ENCODE assay signal across 26 mouse cellular contexts in the genomic region with DNA sequence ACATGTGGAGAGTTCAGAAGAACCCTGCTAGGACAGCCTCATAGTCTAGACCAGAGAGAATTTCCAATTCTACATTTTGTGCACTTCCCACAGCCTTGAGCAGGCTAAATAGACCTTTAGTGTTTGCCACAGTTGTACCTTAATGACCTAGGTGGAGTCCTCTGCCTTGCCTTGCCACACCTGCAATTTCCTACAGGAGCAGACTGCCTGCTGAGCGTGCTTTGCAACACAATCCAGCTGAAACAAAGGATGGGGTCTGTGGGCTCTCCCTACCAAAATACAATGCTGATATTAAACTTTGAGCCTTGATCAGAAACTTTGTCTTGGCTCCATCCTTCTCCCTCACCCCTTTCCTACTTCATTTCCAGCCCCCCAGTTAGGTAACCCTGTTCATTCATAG.
DNase-seq lines count a peak whose midpoint lies in the region; ATAC-seq and TF ChIP-seq lines count a peak whose summit lies in the region.
"Had no signal": no experiment of that assay in that cellular context is flagged by ENCODE, and none has a peak within 500 bp of the region (broad histone marks: within the 10 kb centered on the region; RNA-seq: fewer than 3 reads in every experiment).

No protein-coding gene starts in this region.

- no peak for ATAC-seq in forebrain, embryonic 12.5 days (ENCODE audit: low FRiP score)
- no peak for ATAC-seq in heart, embryonic 11.5 days (replicated peaks; ENCODE audit: insufficient number of reproducible peaks, low FRiP score, low TSS enrichment)
- no peak for ATAC-seq in lung, postnatal 0 days
- ATAC-seq: activated CD4-positive, CD25-positive, alpha-beta regulatory T cell, adult 4 months; CD4-positive, CD25-positive, alpha-beta regulatory T cell, adult 4 months; forebrain, embryonic 13.5 days; forebrain, embryonic 15.5 days; forebrain, postnatal 0 days had no signal

- in situ Hi-C loops in ES-E14 (cut with MboI; ENCODE audit: low sequenced_read_pairs in 2 of 2, unreplicated experiment in 2 of 2), result no loop called here

- H3K9me3 ChIP-seq in ES-Bruce4 (replicated peaks; ENCODE audit: control insufficient read depth, insufficient read depth, low read length, poor library complexity, severe bottlenecking) (no peaks in the 10 kb centered on the region; the same call in 1 of the 2 replicates), ES-E14 (ENCODE audit: control insufficient read depth, insufficient read depth, low read depth, low read length) (no peaks in the 10 kb centered on the region)
- H3K9me3 ChIP-seq in forebrain, embryonic 12.5 days, result no peaks in the 10 kb centered on the region
- no peaks in the 10 kb centered on the region for H3K9me3 ChIP-seq in heart, embryonic 11.5 days (replicated peaks; ENCODE audit: control insufficient read depth, low read length)
- no peaks in the 10 kb centered on the region for H3K9me3 ChIP-seq in lung, postnatal 0 days (ENCODE audit: low read length)
- H3K9me3 ChIP-seq: embryonic facial prominence, embryonic 13.5 days; embryonic facial prominence, embryonic 15.5 days; forebrain, embryonic 10.5 days; forebrain, embryonic 13.5 days; forebrain, embryonic 15.5 days had no signal

- DNase-seq in ES-E14 (ENCODE audit: low read depth, low spot score) (peak; percentile 39), WW6 (ENCODE audit: low read depth, low spot score) (peak; percentile 13)
- DNase-seq in lung, postnatal 0 days (ENCODE audit: low spot score), result no peak
- DNase-seq: adrenal gland, adult 8-10 months; adrenal gland, postnatal 14 days; adrenal gland, postnatal 36 days; B cell, adult 2 months; cerebellum, adult 18-20 months; cerebellum, adult 8-10 months; cerebellum, adult 9-11 months; cerebellum, postnatal 14 days; cerebellum, postnatal 36 days; embryo, embryonic 11 days; forebrain, postnatal 0 days had no signal

- WGBS in forebrain, embryonic 12.5 days, result 38% methylated on average over 1 of the region's 1 CpGs
- 62% methylated on average over 1 of the region's 1 CpGs for WGBS in heart, embryonic 11.5 days (ENCODE audit: insufficient replicate concordance)
- 42% methylated on average over 1 of the region's 1 CpGs for WGBS in lung, postnatal 0 days

- TF ChIP-seq EP300 in ES-Bruce4 (IDR thresholded peaks at IDR 0.05; ENCODE audit: insufficient read depth, low read depth, low read length), result peak; percentile 91
- no peak for TF ChIP-seq EP300 in lung, postnatal 0 days (IDR thresholded peaks at IDR 0.05)

- no peak overlapping the region for H3K4me3 ChIP-seq in ES-Bruce4 (ENCODE audit: low read depth, low read length)
- H3K4me3 ChIP-seq in ES-E14 (ENCODE audit: insufficient read depth in 1 of 2, low read depth in 1 of 2, low read length in 2 of 2, poor library complexity in 1 of 2, severe bottlenecking in 1 of 2), result no peak overlapping the region
- H3K4me3 ChIP-seq in forebrain, embryonic 12.5 days (replicated peaks), result no peak overlapping the region
- H3K4me3 ChIP-seq in heart, embryonic 11.5 days (ENCODE audit: low read depth, low read length), result no peak overlapping the region
- H3K4me3 ChIP-seq in lung, postnatal 0 days (ENCODE audit: low read depth, low read length), result no peak overlapping the region
- H3K4me3 ChIP-seq: embryonic facial prominence, embryonic 13.5 days; embryonic facial prominence, embryonic 15.5 days; erythroblast, embryonic 14.5 days; forebrain, embryonic 10.5 days; forebrain, embryonic 13.5 days; forebrain, embryonic 15.5 days had no signal

- H3K36me3 ChIP-seq in ES-Bruce4 (ENCODE audit: control insufficient read depth, insufficient read depth, low read length, poor library complexity, severe bottlenecking) (no peaks in the 10 kb centered on the region), ES-E14 (ENCODE audit: control insufficient read depth, insufficient read depth, low read length, poor library complexity, severe bottlenecking) (no peaks in the 10 kb centered on the region; the same call in 1 of the 2 replicates)
- H3K36me3 ChIP-seq in forebrain, embryonic 12.5 days (replicated peaks), result no peaks in the 10 kb centered on the region
- H3K36me3 ChIP-seq in heart, embryonic 11.5 days (ENCODE audit: control insufficient read depth, insufficient read depth, low read length), result no peaks in the 10 kb centered on the region
- H3K36me3 ChIP-seq in lung, postnatal 0 days (ENCODE audit: insufficient read depth, low read length), result no peaks in the 10 kb centered on the region
- H3K36me3 ChIP-seq: embryonic facial prominence, embryonic 13.5 days; embryonic facial prominence, embryonic 15.5 days; forebrain, embryonic 10.5 days; forebrain, embryonic 15.5 days had no signal

- H3K9ac ChIP-seq in ES-Bruce4 (ENCODE audit: low read depth, poor library complexity, severe bottlenecking) (no peak overlapping the region), ES-E14 (ENCODE audit: insufficient read depth, low read depth, low read length, poor library complexity, severe bottlenecking) (no peak overlapping the region)
- H3K9ac ChIP-seq in forebrain, embryonic 12.5 days, result no peak overlapping the region
- no peak overlapping the region for H3K9ac ChIP-seq in heart, embryonic 11.5 days (ENCODE audit: low read depth, low read length)
- H3K9ac ChIP-seq in lung, postnatal 0 days (replicated peaks; ENCODE audit: low read depth), result no peak overlapping the region
- H3K9ac ChIP-seq: embryonic facial prominence, embryonic 13.5 days; embryonic facial prominence, embryonic 15.5 days; forebrain, embryonic 13.5 days; forebrain, embryonic 15.5 days; forebrain, postnatal 0 days had no signal

- TF ChIP-seq POLR2A in ES-Bruce4 (IDR thresholded peaks at IDR 0.05; ENCODE audit: insufficient read depth, low read length), result no peak

- no peak overlapping the region for H3K4me2 ChIP-seq in forebrain, embryonic 12.5 days
- no peak overlapping the region for H3K4me2 ChIP-seq in heart, embryonic 11.5 days
- H3K4me2 ChIP-seq in lung, postnatal 0 days (replicated peaks; ENCODE audit: low read depth, low read length), result no peak overlapping the region
- H3K4me2 ChIP-seq: embryonic facial prominence, embryonic 13.5 days; embryonic facial prominence, embryonic 15.5 days; forebrain, embryonic 13.5 days; forebrain, embryonic 15.5 days had no signal

- H3K4me1 ChIP-seq in ES-Bruce4 (ENCODE audit: control insufficient read depth, insufficient read depth, low read length) (peaks cover 1% of the 10 kb centered on the region), ES-E14 (ENCODE audit: control insufficient read depth in 2 of 2, insufficient read depth in 2 of 2, low read length in 2 of 2, poor library complexity in 1 of 2) (peaks cover 0 to 8% of the 10 kb centered on the region in 2 experiments; a peak in 2 of 4 replicates)
- no peaks in the 10 kb centered on the region for H3K4me1 ChIP-seq in forebrain, embryonic 12.5 days
- no peaks in the 10 kb centered on the region; the same call in 1 of the 2 replicates for H3K4me1 ChIP-seq in heart, embryonic 11.5 days (ENCODE audit: control insufficient read depth, insufficient read depth, low read length)
- no peaks in the 10 kb centered on the region for H3K4me1 ChIP-seq in lung, postnatal 0 days (ENCODE audit: insufficient read depth, low read depth, low read length)
- H3K4me1 ChIP-seq: embryonic facial prominence, embryonic 13.5 days; embryonic facial prominence, embryonic 15.5 days; forebrain, embryonic 10.5 days; forebrain, embryonic 13.5 days; forebrain, embryonic 15.5 days had no signal

- no peak for TF ChIP-seq CTCF in ES-Bruce4 (IDR thresholded peaks at IDR 0.05; ENCODE audit: low read depth, low read length)
- no peak for TF ChIP-seq CTCF in lung, postnatal 0 days (IDR thresholded peaks at IDR 0.05)

- no peaks in the 10 kb centered on the region for H3K27me3 ChIP-seq in ES-Bruce4 (ENCODE audit: control insufficient read depth, insufficient read depth, low read length, poor library complexity, severe bottlenecking)
- no peaks in the 10 kb centered on the region for H3K27me3 ChIP-seq in forebrain, embryonic 12.5 days
- no peaks in the 10 kb centered on the region for H3K27me3 ChIP-seq in heart, embryonic 11.5 days (ENCODE audit: control insufficient read depth, insufficient read depth, low read length)
- H3K27me3 ChIP-seq in lung, postnatal 0 days (replicated peaks; ENCODE audit: insufficient read depth, low read length), result no peaks in the 10 kb centered on the region
- H3K27me3 ChIP-seq: CH12.LX; embryonic facial prominence, embryonic 13.5 days; embryonic facial prominence, embryonic 15.5 days; forebrain, embryonic 13.5 days; forebrain, embryonic 15.5 days had no signal

- H3K27ac ChIP-seq in ES-Bruce4 (ENCODE audit: insufficient read depth, low read length) (no peak overlapping the region), ES-E14 (ENCODE audit: insufficient read depth, low read depth, low read length, poor library complexity, severe bottlenecking) (peak overlapping the region; percentile 31; the same call in 1 of the 2 replicates)
- H3K27ac ChIP-seq in forebrain, embryonic 12.5 days, result no peak overlapping the region
- no peak overlapping the region for H3K27ac ChIP-seq in heart, embryonic 11.5 days (ENCODE audit: low read depth, low read length)
- no peak overlapping the region for H3K27ac ChIP-seq in lung, postnatal 0 days (ENCODE audit: low read length)
- H3K27ac ChIP-seq: embryonic facial prominence, embryonic 13.5 days; embryonic facial prominence, embryonic 15.5 days; forebrain, embryonic 10.5 days; forebrain, embryonic 13.5 days; forebrain, embryonic 15.5 days had no signal

TF ChIP-seq in ES-E14, 5 proteins besides CTCF, POLR2A, EP300 and RAD21:
- TF ChIP-seq ZC3H11A (IDR thresholded peaks at IDR 0.05; ENCODE audit: borderline replicate concordance, low read depth, low read length), result no peak
- no peak for TF ChIP-seq HCFC1 (IDR thresholded peaks at IDR 0.05; ENCODE audit: borderline replicate concordance, insufficient read depth, low read length)
- no peak for TF ChIP-seq CHD2 (IDR thresholded peaks at IDR 0.05; ENCODE audit: low read depth, low read length)
- no peak for TF ChIP-seq MAFK (IDR thresholded peaks at IDR 0.05; ENCODE audit: insufficient read depth, low read depth, low read length)
- TF ChIP-seq ZNF384 (IDR thresholded peaks at IDR 0.05; ENCODE audit: low read depth, low read length), result no peak
